Mouse (Mus musculus): ENCODE measurements around the gene Knstrn.
A peak's percentile ranks its signal among the peaks of the same experiment; 100 is the strongest.

The Knstrn gene

DNA sequence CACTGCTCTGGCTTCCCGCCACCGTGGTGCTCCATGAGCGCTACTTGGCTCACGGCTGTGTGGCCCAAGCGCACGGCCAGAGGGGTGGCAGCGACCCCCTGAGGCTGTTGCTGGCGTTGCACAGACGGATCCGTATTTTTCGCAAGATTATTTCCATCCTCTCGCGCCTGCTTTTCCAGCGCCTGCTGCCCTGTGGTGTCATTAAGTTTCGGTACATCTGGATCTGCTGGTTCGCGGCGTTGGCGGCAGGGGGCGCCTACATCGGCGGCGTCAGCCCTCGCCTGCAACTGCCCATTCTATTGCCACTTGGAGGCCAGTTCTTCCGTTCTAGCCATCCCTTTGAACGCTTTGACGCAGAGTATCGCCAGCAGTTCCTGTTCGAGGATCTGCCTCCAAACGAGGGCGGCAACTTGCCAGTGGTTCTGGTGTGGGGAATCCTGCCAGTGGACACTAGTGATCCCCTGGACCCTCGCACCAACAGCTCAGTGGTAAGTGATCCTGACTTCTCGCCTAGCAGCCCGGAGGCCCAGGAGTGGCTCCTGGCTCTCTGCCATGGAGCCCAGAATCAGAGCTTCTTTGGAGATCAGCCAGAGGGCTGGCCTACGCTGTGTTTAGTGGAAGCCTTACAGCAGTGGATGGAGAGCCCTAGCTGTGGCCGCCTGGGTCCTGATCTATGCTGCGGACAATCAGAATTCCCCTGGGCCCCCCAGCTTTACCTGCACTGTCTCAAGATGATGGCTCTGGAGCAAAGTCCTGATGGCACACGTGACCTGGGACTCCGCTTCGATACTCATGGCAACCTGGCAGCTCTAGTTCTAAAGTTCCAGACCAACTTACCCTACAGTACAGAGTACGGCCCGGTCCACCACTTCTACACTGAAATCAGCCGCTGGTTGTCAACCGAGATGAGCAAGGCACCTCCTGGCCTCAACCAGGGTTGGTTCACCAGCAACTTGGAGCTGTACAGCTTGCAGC is 23.0 kb upstream of the Knstrn start:
- peak; percentile 86 to 93 for DNase-seq (ENCODE audit: inconsistent age in 2 of 2, low spot score in 1 of 2)

DNA sequence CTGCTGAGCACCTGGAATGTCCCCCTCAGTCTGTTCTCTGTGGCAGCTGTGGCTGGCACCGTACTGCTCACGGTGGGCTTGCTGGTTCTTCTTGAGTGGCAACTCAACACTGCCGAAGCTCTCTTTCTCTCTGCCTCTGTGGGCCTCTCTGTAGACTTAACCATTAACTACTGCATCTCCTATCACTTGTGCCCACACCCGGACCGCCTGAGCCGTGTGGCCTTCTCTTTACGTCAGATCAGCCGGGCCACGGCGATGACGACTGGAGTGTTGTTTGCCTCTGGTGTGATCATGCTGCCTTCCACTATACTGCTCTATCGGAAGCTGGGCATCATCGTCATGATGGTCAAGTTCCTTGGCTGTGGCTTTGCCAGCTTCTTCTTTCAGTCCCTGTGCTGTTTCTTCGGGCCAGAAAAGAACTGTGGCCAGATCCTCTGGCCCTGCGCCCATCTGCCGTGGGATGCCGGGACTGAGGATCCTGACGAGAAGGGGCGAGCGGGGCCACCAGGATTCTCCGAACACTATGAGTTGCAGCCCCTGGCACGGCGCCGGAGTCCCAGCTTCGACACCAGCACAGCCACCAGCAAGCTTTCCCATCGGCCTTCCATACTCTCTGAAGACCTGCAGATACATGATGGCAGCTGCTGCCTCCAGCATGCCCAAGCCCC is 22.1 kb upstream of the Knstrn start:
- no peak for DNase-seq (ENCODE audit: inconsistent age in 2 of 2, low spot score in 1 of 2)

DNA sequence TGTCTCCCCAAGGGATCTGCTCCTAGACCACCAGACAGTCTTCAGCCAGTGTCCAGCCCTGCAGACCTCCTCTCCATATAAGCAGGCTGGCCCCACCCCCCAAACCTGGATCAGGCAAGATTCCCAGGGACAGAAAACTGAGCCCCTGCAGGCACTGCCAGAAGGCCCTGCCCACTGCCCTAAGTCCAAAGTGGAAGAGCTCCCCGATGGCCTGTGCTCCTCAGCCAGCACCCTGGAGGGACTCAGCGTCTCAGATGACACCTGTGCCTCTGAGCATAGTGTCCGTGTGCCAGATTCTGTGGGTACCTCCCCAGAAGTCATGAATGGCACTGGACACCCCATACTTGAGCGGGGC is 21.6 kb upstream of the Knstrn start:
- DNase-seq (ENCODE audit: inconsistent age in 2 of 2, low spot score in 1 of 2), result no peak

DNA sequence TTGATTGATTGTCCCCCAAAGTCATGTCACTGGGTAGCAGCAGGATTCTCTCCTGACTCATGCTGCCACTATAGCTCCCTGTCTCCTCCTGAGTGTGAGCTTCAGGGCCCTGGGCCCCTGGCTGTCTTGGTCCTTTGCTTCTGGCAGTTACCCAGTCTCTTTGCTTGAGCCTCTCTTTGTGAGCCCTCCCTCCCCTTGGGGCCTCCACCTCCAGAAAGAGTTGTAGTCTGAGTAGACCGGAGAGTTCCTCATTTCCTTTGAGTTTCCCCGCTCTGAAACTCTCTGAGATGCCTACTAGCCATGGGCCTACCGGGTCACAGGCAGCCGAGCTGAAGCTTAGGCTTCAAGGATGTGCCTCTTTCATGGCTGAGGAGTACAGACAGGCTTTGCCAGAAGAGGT is 20.2 kb upstream of the Knstrn start:
- DNase-seq (ENCODE audit: inconsistent age in 2 of 2, low spot score in 1 of 2), result no peak

DNA sequence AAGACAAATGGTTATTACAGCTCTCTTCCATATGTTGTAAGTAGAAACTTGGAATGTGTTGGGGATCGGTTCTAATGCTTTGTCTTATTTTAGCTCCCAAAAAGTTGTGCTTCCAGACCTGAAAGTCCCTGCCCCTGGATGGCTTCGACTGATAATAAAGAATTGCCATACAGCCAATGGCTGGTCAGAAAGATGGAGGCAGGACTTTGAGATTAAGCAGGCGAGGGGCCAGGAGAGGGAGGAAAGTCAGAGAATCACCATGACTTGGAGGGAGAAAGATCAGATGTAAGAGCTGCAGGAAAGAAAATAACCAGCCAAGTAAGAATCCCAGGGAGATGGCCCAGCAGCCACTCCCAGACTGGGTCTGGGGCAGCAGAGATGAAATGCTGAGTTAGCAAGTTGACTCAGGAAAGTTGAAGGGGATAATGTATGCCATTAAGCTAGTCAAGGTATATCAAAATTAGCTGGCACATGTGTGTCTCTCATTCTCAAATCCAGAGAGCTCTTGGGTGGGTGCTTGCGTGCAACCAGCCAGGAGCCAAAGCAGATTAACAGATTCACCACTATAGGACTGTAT is 11.2 kb upstream of the Knstrn start:
- DNase-seq (ENCODE audit: inconsistent age in 2 of 2, low spot score in 1 of 2), result no peak

DNA sequence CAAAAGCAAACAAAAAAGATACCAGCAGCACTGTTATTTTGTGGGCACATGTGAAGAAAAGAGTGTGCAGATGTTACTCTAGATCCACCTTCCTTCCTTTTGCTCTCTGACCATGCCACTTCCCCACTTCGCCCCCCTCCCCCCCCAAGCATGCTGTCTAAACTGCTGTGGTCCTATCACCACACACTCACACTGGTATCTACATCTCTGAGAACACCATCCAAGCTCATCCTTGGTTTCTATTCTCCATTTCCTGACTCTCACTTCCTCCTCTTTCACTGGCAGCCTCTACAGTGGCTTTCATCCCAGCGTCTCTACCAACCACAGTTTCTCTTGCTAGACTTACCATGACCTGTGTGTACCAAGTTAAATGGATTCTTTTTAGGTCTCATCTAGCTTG is 9.3 kb upstream of the Knstrn start:
- no peak for DNase-seq (ENCODE audit: inconsistent age in 2 of 2, low spot score in 1 of 2)

DNA sequence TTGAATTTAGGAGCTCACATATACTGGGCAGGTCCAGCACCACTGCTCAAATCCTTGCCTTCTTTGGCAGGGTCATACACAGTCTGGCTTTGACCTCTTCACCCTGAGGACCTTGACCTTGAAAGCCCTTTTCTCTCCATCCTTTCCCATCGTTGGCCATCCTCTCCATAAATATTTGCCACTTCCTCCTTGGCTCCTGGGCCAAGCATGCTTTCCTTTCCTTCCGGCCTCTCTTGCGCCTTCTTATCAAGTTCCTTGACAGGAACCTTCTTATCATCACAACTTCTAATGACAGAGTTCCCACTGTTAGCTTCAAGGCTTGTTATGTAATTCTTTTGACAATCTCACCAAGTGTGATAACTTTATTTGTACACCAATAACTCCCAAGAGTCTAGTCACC is 8.7 kb upstream of the Knstrn start:
- DNase-seq (ENCODE audit: inconsistent age in 2 of 2, low spot score in 1 of 2), result no peak

DNA sequence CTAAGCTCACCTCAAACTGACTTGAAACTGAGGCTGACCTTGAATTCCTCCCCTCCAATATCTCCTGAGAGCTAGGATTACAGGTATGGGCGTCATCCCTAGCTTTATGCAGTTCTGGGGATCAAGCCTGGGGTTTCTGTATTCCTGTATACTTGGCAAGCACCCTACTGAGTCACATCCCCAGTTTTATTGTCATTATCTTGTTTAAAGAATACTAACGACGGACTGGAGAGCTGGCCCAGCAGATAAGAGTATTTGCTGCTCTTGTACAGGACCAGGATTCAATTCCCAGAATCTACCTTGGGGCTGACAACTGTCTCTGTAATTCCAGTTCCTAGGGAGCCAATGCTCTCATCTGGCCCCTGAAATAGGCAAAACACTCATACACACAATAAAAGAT is 8.0 kb upstream of the Knstrn start:
- DNase-seq (ENCODE audit: inconsistent age in 2 of 2, low spot score in 1 of 2), result no peak

DNA sequence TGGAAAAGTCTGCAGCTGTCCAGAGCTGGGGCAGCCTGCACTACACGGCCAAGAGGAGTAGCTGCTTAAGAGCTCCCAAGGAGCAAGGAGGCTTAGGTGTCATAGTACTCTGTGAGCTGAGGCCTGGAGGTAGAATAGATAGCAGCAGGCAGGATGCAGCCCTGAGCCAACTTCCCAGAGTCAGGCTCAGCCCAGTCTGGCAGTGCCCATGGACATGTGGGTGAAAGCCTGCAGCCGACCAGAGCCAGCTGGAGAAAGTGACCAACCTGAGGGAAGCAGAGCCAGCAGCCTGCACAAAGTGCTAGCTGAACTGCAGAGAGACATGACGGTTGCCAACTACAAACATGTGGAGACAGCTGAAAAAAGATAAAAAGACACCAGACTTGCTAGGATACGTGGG is 6.9 kb upstream of the Knstrn start:
- DNase-seq (ENCODE audit: inconsistent age in 2 of 2, low spot score in 1 of 2), result peak in 1 of 2 experiments; percentile 54

DNA sequence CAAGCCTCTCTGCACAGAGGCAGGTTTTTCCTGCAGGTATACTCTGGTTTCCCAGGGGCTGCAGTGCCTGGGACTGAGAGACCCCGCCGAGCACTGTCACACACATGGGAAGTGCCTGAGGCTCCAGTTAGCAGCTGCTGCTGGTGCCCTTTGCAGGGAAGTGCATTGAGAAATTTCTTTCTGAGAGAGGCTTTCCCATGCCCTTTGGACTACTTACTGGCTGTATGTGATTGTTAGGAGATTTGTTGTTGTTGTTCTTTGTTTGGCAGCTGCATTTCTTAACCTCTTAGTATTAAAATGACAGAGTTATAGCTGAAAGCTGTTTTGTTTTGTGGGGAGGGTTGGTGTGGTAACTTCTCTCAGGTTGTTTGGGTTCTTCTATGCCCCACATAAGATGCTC is 2.9 kb upstream of the Knstrn start:
- DNase-seq (ENCODE audit: inconsistent age in 2 of 2, low spot score in 1 of 2), result no peak

DNA sequence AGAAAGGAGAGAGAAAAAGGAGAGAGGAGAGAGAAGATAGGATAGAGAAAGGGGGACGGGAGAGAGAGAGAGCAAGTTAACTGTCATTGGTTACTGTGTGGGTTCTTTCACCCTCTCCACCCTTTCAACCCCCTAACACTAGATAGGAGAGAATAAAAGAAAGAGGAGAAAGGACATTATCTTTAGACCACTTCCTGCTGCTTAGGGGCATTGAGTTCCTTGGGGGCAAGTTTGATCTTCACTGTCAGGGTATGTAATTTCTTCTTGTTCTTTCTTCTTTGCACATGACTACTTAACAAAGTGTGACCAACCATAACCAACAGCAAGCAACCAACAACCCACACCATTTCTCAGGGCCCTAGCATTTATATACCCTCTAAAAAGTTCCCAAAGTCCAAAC is 1.1 kb upstream of the Knstrn start:
- DNase-seq (ENCODE audit: inconsistent age in 2 of 2, low spot score in 1 of 2), result no peak

DNA sequence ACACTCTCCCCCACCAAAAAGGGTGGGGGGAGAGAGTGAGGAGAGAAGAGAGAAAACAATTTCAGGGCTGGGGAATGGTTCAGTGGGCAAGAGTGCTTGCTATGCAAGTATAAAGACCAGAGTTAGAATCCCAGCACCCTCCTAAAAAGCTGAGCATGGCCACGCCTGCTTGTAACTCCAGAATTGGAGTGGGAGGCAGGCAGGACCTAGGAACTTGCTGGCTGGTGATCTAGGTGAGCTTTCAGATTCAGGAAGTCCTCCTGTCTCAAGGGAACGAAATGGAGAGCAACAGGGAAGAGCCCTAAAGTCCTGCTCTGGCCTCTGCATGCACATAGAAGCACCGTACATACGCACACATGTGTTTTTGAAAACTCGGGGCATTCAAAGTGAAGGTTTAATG is 9.0 kb downstream of the Knstrn start:
- no peak for DNase-seq (ENCODE audit: inconsistent age in 2 of 2, low spot score in 1 of 2)

DNA sequence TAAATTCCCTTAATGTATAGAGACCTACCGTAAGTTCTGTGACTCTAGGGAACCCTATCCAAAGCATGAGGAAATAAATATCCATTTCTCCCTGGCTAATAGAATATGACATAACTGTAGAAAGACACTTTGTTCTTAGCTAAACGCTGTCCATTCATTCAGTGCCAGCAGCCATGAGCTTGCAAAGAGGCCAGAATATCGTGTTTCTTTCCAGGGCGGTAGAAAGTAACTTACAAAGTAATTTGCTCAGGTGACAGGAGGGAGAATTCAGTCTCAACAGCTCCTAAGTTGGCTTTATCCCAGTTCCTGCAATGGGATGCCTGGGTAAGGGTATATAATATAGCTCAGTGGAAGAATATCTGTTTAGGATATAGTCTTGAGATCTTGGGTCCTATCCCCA is 10.6 kb downstream of the Knstrn start:
- DNase-seq (ENCODE audit: inconsistent age in 2 of 2, low spot score in 1 of 2), result no peak

DNA sequence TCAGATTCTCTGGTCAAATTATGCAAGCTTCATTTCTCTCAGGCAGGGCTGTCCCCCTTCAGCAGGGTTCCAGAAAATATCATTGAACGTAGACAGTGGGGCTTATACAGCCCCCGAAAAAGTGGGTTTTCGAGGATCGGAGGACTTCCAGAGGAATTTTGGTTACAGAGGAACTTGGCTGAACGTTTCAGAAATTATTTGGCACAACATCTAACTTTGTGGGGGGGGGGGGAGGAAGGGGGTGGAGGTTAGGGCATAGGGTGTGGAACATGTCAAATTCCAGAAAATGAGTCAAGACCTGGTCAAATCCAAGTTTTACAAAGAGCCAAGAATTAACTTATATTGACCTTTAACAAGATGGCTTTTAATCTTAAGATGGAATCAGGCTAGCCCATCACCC is 15.3 kb downstream of the Knstrn start:
- no peak for DNase-seq (ENCODE audit: inconsistent age in 2 of 2, low spot score in 1 of 2)

DNA sequence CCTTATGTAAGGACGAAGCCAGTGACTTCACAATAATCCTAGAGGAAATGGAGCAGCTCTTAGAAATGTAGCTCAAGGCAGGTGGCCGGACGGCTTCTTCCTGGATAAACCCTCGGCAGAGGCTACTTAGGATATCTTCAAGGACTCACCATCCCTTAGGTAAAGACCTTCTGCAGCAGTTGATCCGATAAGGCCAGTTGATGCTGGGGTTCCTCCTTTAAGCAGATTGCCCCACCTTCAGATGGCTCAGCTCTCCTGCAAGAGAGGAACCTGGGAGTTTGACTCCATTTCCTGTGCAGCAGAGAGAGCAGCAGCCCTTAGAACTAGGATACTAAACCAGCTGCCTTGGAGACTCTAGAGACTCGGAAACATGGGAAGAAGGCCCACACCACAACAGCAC is 20.3 kb downstream of the Knstrn start:
- no peak for DNase-seq (ENCODE audit: inconsistent age in 2 of 2, low spot score in 1 of 2)

DNA sequence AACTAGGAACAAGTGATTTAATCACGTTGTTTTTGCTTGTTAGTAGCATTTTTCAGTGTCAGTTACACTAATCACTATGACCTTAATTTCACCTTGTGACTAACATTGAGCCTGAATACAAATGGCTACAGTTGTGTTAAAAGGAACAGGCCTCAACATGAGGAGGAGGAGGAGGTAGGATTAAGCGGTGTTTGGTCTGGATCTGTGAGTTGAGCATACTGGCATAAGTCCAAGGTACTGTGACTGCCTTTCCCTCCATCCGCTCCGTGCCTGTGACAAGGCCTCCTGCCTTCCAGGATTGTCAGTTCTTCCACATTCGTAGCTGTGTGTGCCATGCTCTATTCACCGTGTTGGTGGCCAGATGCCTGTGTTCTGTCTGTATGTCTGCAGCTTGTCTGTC is 21.3 kb downstream of the Knstrn start:
- peak in 1 of 2 experiments; percentile 27 for DNase-seq (ENCODE audit: inconsistent age in 2 of 2, low spot score in 1 of 2)

DNA sequence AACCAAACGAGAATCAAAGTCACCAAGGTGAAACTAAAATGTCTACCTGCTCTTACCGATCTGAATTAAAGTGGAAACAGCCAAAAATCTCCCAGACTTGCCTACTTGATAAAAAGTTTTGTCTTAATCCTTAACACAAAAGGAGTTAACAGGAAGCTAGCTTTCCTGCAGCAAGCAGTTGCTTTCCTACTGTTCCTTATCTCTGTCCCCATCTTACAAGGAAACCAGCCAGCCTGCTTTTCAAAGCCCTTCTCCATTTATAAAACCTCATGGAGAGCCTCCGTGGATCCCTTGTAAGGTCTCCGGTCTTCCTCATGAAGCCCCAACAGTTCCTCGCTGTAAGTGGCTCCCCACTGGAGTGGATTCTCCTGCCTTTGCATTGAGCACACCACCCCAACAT is 24.5 kb downstream of the Knstrn start:
- DNase-seq (ENCODE audit: inconsistent age in 2 of 2, low spot score in 1 of 2), result no peak

DNA sequence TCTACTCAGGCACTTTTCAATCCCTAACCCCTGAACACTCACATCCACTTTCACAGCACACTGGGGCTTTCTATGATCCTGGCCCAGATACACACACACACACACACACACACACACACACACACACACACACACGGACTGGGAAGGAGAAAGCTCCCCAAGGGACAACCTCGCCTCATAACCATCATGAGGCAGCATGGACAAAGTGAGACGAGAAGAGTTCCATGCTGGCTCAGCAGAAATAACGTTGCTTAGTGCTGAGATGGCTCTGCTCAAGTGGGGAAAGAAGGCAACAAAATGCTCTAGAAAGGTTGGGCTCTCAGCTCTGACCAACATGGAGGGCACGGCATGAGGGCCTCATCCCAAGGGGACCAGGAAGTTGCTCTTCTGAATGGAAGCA is 27.4 kb downstream of the Knstrn start:
- no peak for DNase-seq (ENCODE audit: inconsistent age in 2 of 2, low spot score in 1 of 2)

DNA sequence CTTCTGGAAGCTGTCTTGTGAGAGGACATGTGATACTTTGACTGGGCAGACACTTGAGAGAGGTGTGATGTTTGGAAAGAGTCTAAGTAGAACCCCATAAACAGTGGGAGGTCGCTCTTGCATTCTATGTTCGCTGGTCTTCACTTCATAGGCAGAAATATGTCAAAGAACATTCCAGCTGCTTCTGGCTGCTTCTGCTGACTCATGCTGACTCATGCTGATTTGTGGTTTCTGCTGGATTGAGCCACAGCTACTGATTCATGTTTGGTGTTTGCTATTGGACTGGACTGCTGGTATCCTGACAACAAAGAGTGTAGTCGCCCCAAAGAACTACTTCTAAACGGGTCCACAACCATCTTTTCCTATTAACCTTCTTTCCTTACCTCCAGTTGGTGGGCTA is 28.0 kb downstream of the Knstrn start:
- peak; percentile 89 to 95 for DNase-seq (ENCODE audit: inconsistent age in 2 of 2, low spot score in 1 of 2)

DNA sequence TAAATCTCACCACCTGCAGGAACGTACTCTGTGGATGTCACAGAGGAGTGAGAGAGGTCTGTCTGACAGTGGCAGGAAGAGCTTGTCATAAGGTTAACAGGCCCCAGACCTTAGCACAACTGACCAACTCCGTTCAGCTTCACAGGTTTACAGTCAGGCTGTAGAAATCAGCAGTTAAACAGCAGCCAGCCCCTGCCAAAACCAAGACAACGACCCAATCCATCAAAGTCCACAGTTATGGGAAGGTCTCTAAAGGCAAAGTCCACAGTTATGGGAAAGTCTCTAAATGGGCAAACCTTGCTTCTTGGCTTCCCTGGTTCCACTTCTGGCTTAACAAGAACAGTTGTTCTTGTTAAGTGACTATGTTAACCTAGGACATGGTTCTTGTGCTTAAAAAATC is 30.6 kb downstream of the Knstrn start:
- no peak for DNase-seq (ENCODE audit: inconsistent age in 2 of 2, low spot score in 1 of 2)

DNA sequence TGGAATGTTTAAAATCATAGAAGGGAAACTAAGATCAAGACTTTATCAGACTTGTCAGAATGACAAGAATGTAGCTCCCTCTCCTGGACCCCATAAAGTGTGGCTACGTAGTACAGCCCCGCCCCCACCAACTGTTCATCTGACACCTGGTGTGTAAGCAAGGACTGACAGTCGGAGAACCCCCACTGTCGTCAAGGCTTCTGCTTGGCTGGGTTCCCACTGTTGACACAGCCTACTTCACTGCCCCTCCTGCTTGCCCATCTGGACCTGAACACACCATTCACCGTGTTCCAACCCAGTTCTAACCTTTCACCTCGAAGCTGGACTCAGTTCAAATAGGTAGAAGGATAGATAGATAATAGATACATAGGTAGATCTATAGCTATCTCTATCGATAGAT is 32.4 kb downstream of the Knstrn start:
- DNase-seq (ENCODE audit: inconsistent age in 2 of 2, low spot score in 1 of 2), result no peak

DNA sequence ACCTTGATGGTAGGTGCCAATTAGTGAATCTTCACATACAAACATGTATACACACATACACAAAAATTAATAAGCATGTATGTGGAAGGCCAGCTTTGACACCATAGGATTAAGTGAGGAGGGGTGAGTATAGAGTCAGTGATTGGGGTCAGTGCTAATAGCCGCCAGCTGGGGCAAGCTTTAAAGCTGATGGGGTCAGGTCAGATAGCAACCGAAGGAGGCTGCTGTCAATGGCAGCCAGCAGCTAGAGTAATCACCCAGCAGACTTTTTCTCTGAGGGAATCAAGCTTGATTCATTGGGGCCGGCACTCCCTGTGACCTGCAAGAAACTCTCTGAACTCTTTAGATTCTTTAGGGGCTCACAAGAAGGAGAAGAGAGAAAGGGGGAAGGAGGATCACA is 38.0 kb downstream of the Knstrn start:
- no peak for DNase-seq (ENCODE audit: inconsistent age in 2 of 2, low spot score in 1 of 2)

All from adrenal gland, adult (tissue).